Mouse (Mus musculus) heart, embryonic 16.5 days (tissue): ENCODE measurements around the gene Olfr958. TPM values are rescaled to one million over a fixed set of nuclear protein-coding genes. Genes with fewer than 3 reads are reported as not detected.

Experiments used
- ATAC-seq: fragments of 200-750 bp; cut with Nextera tagmentation; replicated peaks from 2 replicates; pipeline ENCODE4 v1.8.0; 2017; ENCODE audit warnings: moderate number of reproducible peaks; ENCODE audit not compliant: insufficient read depth, low FRiP score; ENCODE audit errors: extremely low read depth
- H3K27ac ChIP-seq: fragments of 300-500 bp; sonication (generic); 2 replicates; pipeline ENCODE4 v1.5.1; 2014; ENCODE audit warnings: mild to moderate bottlenecking, low read length, control low read depth, moderate library complexity
- H3K27me3 ChIP-seq: fragments of 300-500 bp; sonication (generic); 2 replicates; pipeline ENCODE4 v1.6.1; 2014; ENCODE audit warnings: low read length, mixed read lengths; ENCODE audit not compliant: control insufficient read depth, insufficient read depth
- H3K36me3 ChIP-seq: fragments of 300-500 bp; sonication (generic); 2 replicates; pipeline ENCODE4 v1.6.1; 2014; ENCODE audit not compliant: control insufficient read depth, insufficient read depth
- H3K4me1 ChIP-seq: fragments of 300-500 bp; sonication (generic); 2 replicates; pipeline ENCODE4 v1.6.1; 2014; ENCODE audit warnings: low read length, mixed read lengths; ENCODE audit not compliant: control insufficient read depth, insufficient read depth
- H3K4me2 ChIP-seq: fragments of 300-500 bp; sonication (generic); 2 replicates; pipeline ENCODE4 v1.6.1; 2014; ENCODE audit warnings: low read depth, mild to moderate bottlenecking, control low read depth, low read length
- H3K4me3 ChIP-seq: fragments of 300-500 bp; sonication (generic); 2 replicates; pipeline ENCODE4 v1.5.1; 2014; ENCODE audit warnings: mild to moderate bottlenecking, control low read depth, low read length
- H3K9ac ChIP-seq: fragments of 300-500 bp; sonication (generic); 2 replicates; pipeline ENCODE4 v1.6.1; 2014; ENCODE audit warnings: low read length, control low read depth
- H3K9me3 ChIP-seq: fragments of 300-500 bp; sonication (generic); replicated peaks from 2 replicates; pipeline ENCODE4 v1.6.1; 2016; ENCODE audit warnings: low read length; ENCODE audit not compliant: control insufficient read depth
- WGBS: fragments of 180-500 bp; shearing (Covaris S2); extraction: QIAGEN DNeasy Blood & Tissue Kit; methylation state at CpG from one replicate; pipeline ENCODE4 v1.1.7; 2014; 5-methylcytosine and 5-hydroxymethylcytosine counted together
- polyA plus RNA-seq: library from polyadenylated mRNA; unstranded; fragments of >200 nt; fragmentation: Nextera tagmentation; extraction: Ambion mirVana; gene quantifications from 2 replicates; pipeline ENCODE4 v1.2.1, GENCODE M21; 2015

Gene Olfr958
- polyA plus RNA-seq, 1 experiment from 2014 or later = not detected

- H3K27ac ChIP-seq = no peak overlapping the region
- no peak overlapping the region for H3K4me3 ChIP-seq
- 85% methylated on average over 1 of the region's 1 CpGs for WGBS
- H3K9me3 ChIP-seq = no peaks in the 10 kb centered on the region
- H3K9ac ChIP-seq = no peak overlapping the region
- no peaks in the 10 kb centered on the region for H3K36me3 ChIP-seq
- H3K4me1 ChIP-seq = no peaks in the 10 kb centered on the region
- ATAC-seq = no peak
- H3K4me2 ChIP-seq = no peak overlapping the region
- H3K27me3 ChIP-seq = no peaks in the 10 kb centered on the region
Observed at GRCm38 (mm10) chr9:39523616-39524285, 30.1 kb downstream of the Olfr958 start.

GRCm38 (mm10) chr9:39518595-39518994, 35.3 kb downstream of the Olfr958 start:
- H3K36me3 ChIP-seq = no peaks in the 10 kb centered on the region

GRCm38 (mm10) chr9:39515531-39515930, 38.3 kb downstream of the Olfr958 start, which contains the start of gene Olfr957:
TSS of gene Olfr957 (minus strand) at chr9:39515809.
- no peak for ATAC-seq
- no peaks in the 10 kb centered on the region for H3K9me3 ChIP-seq
- 60% methylated on average over 3 of the region's 3 CpGs for WGBS
- H3K4me1 ChIP-seq = no peaks in the 10 kb centered on the region
- H3K4me3 ChIP-seq = no peak within 1 kb of the TSS
- no peak within 1 kb of the TSS for H3K27ac ChIP-seq
- no peaks in the 10 kb centered on the region for H3K36me3 ChIP-seq
- no peak within 1 kb of the TSS for H3K4me2 ChIP-seq
- H3K9ac ChIP-seq = no peak within 1 kb of the TSS
- no peaks in the 10 kb centered on the region for H3K27me3 ChIP-seq

More at GRCm38 (mm10) chr9:39518595-39518994, 35.3 kb downstream of the Olfr958 start:
- Histone ChIP-seq H3K9me3 (no peaks in the 10 kb centered on the region), H3K4me3 (no peak overlapping the region), H3K9ac (no peak overlapping the region), H3K27ac (no peak overlapping the region), H3K27me3 (no peaks in the 10 kb centered on the region), H3K4me2 (no peak overlapping the region), H3K4me1 (no peaks in the 10 kb centered on the region)
- ATAC-seq = no peak

GRCm38 (mm10) chr9:39509412-39509811, 44.4 kb downstream of the Olfr958 start:
- 72% methylated on average over 9 of the region's 9 CpGs for WGBS
- Histone ChIP-seq H3K9ac (no peak overlapping the region), H3K27me3 (no peaks in the 10 kb centered on the region), H3K9me3 (no peaks in the 10 kb centered on the region), H3K4me3 (no peak overlapping the region), H3K36me3 (no peaks in the 10 kb centered on the region), H3K4me2 (no peak overlapping the region), H3K4me1 (no peaks in the 10 kb centered on the region), H3K27ac (no peak overlapping the region)
- no peak for ATAC-seq

GRCm38 (mm10) chr9:39508998-39509397, 44.9 kb downstream of the Olfr958 start:
- ATAC-seq = no peak
- Histone ChIP-seq H3K36me3 (no peaks in the 10 kb centered on the region), H3K27me3 (no peaks in the 10 kb centered on the region), H3K9me3 (no peaks in the 10 kb centered on the region), H3K4me2 (no peak overlapping the region), H3K4me1 (no peaks in the 10 kb centered on the region), H3K9ac (no peak overlapping the region), H3K4me3 (no peak overlapping the region), H3K27ac (no peak overlapping the region)
- WGBS = 9% methylated on average over 6 of the region's 6 CpGs

Other genes starting within 250 kb of the Olfr958 start
- gene Olfr948, start 228.0 kb downstream of the Olfr958 start, polyA plus RNA-seq = not detected in 2 replicates
- not detected in 2 replicates for gene Olfr951, start 166.6 kb downstream of the Olfr958 start, polyA plus RNA-seq
- gene Olfr952, start 126.9 kb downstream of the Olfr958 start, polyA plus RNA-seq = not detected in 2 replicates
- gene Olfr954, start 97.4 kb downstream of the Olfr958 start, polyA plus RNA-seq = not detected in 2 replicates
- not detected in 2 replicates for gene Olfr955, start 82.1 kb downstream of the Olfr958 start, polyA plus RNA-seq
- gene Olfr44, start 60.1 kb downstream of the Olfr958 start, polyA plus RNA-seq = not detected in 2 replicates
- gene Olfr957, start 38.2 kb downstream of the Olfr958 start, polyA plus RNA-seq = not detected in 2 replicates
- not detected in 2 replicates for gene Olfr959, start 21.5 kb upstream of the Olfr958 start, polyA plus RNA-seq
- gene AW551984, start 50.3 kb upstream of the Olfr958 start, polyA plus RNA-seq = 8.0 and 8.4 TPM in 2 replicates
- gene Olfr148, start 56.6 kb upstream of the Olfr958 start, polyA plus RNA-seq = not detected in 2 replicates
- not detected in 2 replicates for gene Olfr960, start 67.3 kb upstream of the Olfr958 start, polyA plus RNA-seq
- gene Olfr961, start 91.0 kb upstream of the Olfr958 start, polyA plus RNA-seq = not detected in 2 replicates
- gene Olfr963, start 113.2 kb upstream of the Olfr958 start, polyA plus RNA-seq = not detected in 2 replicates
- not detected in 2 replicates for gene Olfr149, start 153.1 kb upstream of the Olfr958 start, polyA plus RNA-seq
- not detected in 2 replicates for gene Olfr965, start 157.3 kb upstream of the Olfr958 start, polyA plus RNA-seq
- gene Olfr150, start 176.9 kb upstream of the Olfr958 start, polyA plus RNA-seq = not detected in 2 replicates
- not detected in 2 replicates for gene Olfr967, start 192.2 kb upstream of the Olfr958 start, polyA plus RNA-seq
- gene Olfr968, start 229.2 kb upstream of the Olfr958 start, polyA plus RNA-seq = not detected in 2 replicates
- not detected in 2 replicates for gene Olfr969, start 236.9 kb upstream of the Olfr958 start, polyA plus RNA-seq